Mouse (Mus musculus) spleen, postnatal 10 days (tissue): ENCODE measurements around the gene Cdk17.

ENCODE experiments used
- DNase-seq, 2 experiments: peaks; one replicate each; pipeline ENCODE4 v3.0.0; 2021 to 2022; ENCODE audit warnings: low spot score in 2 of 2

The Cdk17 gene

DNA sequence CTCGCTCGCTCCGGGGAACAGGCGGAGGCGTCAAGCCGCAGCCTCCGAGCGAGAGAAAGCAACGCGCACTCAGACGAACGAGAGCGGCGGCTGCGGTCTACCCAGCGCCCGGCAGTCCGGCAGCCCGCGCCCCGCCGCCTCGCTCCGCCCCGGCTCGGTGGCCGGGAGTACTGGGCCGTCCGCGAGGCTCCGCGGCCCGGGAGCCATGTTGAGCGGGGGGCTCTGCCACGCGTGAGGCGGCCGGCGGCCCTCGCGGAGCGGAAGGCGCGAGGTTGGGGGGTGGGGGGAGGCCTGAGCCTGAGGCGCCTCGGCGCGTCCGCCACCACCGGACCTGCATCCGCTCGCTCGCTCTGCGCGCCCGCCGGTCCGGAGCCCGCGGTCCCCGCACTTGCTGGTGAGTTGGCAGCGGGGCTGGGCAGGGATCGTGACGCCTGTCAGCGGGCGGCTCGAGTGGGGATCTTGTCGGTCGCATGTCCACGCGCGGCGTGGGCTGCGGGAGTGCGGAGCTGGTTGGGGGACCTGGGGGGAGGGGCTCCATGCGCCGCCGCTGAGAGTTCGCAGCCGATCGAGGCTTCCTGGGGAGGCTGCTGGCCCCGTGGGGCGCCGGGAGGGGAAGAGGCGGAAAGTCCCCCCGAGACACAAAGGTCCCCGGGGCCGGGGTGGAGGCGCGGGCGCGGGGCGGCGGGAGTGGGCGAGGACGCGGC is at the start of gene Cdk17:
TSS of gene Cdk17 (plus strand) at position 69 of the 704 bp plus-strand sequence.
- DNase-seq = peak; percentile 78 to 84

GRCm38 (mm10) chr10:93111412-93111811 is 49.3 kb upstream of the Cdk17 start:
- DNase-seq = no peak

- DNase-seq = no peak
Measured at GRCm38 (mm10) chr10:93112021-93112420, 48.7 kb upstream of the Cdk17 start.

DNA sequence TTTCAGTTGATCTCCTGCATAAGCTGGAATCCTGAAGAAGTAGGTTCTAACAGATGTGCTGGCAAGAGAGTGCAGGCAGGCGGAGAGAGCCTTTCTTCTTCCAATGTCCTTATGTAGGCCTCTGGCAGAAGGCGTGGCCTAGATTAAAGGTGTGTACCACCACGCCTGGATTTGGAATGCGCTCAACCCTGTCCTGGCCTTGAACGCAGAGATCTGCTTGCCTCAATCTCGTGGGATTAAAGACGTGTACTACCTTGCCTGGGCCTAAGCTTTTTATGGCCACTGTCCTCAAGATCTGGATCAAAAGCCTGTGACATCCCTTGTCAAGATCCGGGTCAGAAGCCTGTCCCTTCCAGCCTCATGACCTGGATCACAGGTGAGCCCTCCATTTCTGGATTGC is 46.7 kb upstream of the Cdk17 start:
- DNase-seq = no peak

DNA sequence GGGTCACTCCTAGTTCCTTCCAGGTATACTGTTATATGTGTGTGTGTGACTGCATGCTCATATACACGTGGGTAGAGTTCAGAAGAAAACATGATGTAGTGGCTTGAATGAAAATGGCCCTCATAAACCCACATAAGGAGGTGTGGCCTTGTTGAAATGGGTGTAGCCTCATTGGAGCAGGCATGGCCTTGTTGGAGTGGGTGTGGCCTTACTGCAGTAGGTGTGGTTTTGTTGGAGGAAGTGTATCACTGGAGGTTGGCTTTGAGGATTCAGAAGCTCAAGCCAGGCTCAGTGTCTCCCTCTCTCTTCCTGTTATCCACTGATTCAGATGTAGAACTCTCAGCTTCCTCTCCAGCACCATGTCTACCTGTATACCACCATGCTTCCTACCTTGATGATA is 45.9 kb upstream of the Cdk17 start:
- DNase-seq = peak in 1 of 2 experiments; percentile 36

GRCm38 (mm10) chr10:93115743-93116142 is 44.9 kb upstream of the Cdk17 start:
- DNase-seq = no peak

DNA sequence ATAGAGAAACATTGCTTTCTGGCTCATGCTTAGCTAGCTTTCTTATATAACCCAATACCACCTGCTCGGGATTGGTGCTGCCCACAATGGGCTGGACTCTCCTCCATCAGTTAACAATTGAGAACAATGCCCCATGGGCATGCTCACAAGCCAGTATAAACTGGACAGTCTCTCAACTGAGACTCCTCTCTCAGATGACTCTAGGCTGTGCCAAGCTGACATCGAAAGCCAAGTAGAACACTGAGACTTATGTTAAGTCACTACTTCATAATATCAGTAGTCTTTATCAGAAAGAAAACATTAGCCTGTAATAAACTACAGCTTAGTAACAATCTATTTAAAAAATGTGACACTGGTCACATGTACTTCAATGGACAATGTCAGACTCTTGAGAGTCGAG is 44.0 kb upstream of the Cdk17 start:
- DNase-seq = no peak

DNA sequence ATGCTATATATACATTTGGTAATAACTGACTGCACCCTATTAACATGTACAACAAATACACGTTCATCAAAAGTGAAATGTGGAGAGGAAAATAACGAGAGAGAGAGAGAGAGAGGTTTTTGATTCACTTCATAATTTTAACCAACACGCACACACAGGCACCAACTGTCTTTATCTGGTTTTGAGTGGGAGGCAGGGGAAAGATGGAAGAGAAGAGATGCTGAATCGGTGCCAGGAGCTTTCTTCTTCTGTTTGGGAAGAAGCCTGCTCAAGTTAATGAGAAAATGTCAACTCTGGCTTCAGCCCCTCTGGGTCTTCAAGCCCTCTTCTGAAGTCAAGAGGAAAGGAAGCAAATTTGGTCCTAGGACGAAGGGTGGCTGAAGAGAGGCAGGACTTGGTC is 40.9 kb upstream of the Cdk17 start:
- no peak for DNase-seq

- DNase-seq = no peak
Measured at GRCm38 (mm10) chr10:93121262-93121860, 39.3 kb upstream of the Cdk17 start.

GRCm38 (mm10) chr10:93122399-93123184 is 38.1 kb upstream of the Cdk17 start:
- DNase-seq = no peak

- no peak for DNase-seq
Measured at GRCm38 (mm10) chr10:93123310-93123709, 37.4 kb upstream of the Cdk17 start.

DNA sequence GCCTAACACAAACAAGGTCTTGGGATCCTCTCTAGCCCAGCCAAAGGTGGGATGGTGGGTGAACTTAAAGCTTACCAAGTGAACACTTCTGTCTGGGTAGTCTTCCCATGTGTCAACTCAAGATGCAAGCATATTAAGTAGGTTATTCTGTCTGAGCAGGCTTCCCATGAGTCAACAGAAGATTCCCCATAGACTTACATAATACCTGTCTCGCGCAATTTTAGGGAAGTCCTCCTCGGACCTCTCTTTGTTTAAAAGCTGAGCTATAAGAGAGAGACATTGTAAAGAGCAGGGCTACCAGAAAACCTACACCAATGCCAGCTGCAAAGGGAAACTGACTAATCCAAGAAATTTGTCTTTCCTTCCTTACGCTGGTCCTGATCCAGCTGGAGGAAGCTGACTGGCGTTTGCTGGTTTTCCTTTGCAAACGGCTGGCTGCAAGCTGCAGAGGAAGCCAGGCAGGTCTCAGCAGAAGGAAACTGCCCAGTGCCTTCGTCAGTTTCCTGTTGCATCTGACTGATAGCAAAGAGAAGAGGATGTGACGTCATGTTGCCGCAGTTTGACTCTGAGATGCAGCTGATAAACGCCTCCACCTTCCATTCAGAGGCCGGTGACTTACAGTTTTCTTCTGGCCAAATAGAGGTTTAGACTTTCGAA is 36.6 kb upstream of the Cdk17 start:
- peak; percentile 53 to 75 for DNase-seq

DNA sequence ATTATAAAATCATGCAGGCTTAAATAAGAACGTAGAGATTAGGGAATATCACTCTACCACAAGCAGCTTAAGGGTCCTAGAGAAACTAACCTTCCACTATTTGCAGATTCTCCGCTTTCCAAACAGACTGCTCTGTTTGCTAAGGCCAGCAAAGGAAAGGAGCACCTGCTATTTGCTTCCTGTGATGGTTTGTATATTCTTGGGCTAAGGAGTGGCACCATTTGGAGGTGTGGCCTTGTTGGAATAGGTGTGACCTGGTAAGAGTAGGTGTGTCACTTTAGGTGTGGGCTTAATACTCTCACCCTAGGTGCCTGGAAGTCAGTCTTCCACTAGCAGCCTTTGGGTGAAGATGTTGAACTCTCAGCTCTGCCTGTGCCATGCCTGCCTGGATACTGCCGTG is 34.6 kb upstream of the Cdk17 start:
- DNase-seq = no peak

- DNase-seq = no peak
Measured at GRCm38 (mm10) chr10:93128566-93128965, 32.1 kb upstream of the Cdk17 start.

GRCm38 (mm10) chr10:93129345-93129744 is 31.3 kb upstream of the Cdk17 start:
- no peak for DNase-seq

GRCm38 (mm10) chr10:93129904-93130455 is 30.7 kb upstream of the Cdk17 start:
- no peak for DNase-seq

DNA sequence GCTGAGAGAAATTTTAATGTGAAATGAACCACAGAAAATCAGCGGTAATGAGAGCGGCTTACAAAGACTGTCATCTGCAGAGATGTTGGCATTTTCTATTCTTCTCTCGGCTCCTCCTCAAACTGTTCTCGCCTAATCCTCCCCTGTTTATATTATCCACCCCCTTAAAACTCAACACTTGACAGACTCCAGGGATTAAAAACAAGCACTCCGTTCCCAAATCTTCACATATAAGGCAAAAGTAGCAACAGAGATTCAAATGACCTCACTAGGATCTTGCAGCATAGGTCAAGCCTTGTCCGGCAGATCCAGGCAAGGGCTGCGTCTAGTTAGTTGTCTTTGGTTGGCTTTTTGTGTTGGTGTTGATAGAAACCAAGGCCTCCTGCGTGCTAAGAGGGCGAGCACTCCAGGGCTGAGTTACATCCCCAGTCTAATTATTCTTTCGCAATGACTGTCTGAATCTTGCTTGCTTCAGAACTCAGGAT is 30.2 kb upstream of the Cdk17 start:
- DNase-seq = no peak

DNA sequence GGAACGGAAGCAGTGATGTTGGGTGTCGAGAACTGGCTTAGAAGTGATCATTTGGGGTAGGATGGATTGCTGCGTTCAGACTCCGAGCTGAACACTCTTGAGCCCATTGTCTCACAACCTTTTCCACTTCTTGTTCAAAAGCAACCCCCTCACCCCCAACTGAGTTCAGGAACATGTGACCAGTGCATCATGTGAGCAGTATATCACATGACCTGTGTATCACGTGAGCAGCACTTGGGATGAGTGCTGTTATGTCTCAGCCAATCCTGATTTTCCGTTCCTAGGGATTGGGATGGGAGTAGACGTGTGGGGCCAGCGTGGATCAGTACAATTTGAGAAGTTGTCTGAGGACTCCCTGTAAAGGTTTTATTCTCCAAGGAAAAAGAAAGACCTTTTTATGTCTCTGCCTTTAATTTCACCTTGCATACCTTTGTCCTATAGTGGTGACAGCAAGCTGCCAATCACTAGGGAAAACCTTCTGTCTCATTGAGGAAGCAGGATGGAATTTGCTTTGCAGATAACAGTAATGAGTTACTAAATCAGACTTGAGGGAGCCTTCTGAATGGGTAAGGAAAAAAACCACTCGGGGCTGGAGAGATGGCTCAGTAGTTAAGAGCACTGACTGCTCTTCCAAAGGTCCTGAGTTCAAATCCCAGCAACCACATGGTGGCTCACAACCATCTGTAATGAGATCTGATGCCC is 28.7 kb upstream of the Cdk17 start:
- DNase-seq = no peak

DNA sequence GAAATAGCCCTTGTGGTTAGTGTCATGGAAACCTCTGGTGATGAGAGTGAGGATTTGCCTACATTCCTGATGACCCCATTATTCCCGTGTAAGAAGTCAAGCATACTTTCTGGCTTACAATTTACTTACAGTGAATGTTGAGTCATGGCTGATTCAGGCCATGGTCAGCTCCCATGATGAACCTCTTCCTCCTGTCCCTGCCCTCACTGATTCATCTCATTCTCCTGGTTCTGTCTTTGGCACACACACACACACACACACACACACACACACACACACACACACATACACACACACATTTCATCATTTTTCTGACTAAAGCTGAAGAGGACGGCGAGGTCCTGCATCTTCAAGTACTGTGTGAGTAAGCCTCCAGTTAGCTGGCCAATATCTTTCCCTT is 21.9 kb upstream of the Cdk17 start:
- DNase-seq = no peak

- peak in 1 of 2 experiments; percentile 25 for DNase-seq
Measured at GRCm38 (mm10) chr10:93140778-93141177, 19.9 kb upstream of the Cdk17 start.

DNA sequence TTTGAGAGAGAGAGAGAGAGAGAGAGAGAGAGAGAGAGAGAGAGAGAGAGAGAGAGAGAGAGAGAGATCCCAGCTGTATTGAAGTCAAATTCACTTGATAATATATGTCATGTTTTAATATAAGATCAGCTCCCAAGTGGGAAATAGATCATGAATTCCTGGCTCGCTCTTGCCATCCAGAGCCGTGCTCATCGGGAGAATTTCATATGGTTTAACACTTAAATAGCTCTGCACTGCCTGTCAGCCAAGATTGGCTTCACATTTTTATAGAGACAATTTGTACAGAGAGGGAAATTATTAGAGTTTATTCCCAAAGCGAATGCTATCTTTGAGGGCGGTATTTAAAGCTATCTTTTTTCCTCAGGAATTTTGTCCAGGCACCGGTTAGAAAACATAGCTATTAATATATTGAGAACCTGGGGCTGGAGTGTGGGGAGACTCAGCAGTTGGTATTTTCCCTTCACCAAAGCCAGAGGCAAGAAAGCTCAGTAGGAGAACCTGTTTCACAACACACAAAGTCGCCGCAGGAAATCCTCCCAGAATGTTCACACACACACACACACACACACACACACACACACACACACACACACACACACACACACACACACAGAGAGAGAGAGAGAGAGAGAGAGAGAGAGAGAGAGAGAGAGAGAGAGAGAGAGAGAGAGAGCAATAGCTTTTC is 17.9 kb upstream of the Cdk17 start:
- DNase-seq = peak in 1 of 2 experiments; percentile 43
